Mouse (Mus musculus) fibroblast of lung, adult 2 months (primary cell): ENCODE measurements around the gene Cdv3.
"Not testable (repeated sequence)": the region's sequence is repeated elsewhere in the genome, so short reads cannot be mapped to it uniquely, and the experiment has no call there.

Experiments used
- DNase-seq: peaks from one replicate; pipeline ENCODE4 v3.0.0-alpha.2; 2011; ENCODE audit warnings: low read depth

The Cdv3 gene

GRCm38 (mm10) chr9:103372271-103373010 lies 6.8 kb upstream of the Cdv3 start:
- DNase-seq: no peak

- DNase-seq: no peak
These were observed 4.3 kb upstream of the Cdv3 start for GRCm38 (mm10) chr9:103369951-103370350.

GRCm38 (mm10) chr9:103366356-103366755 lies 716 bp upstream of the Cdv3 start:
- no peak for DNase-seq

GRCm38 (mm10) chr9:103364601-103365289 lies 895 bp downstream of the Cdv3 start:
- DNase-seq: no peak

GRCm38 (mm10) chr9:103363730-103364417 lies 1.8 kb downstream of the Cdv3 start:
- DNase-seq: no peak

- DNase-seq: no peak
These were observed 2.6 kb downstream of the Cdv3 start for GRCm38 (mm10) chr9:103363088-103363487.

GRCm38 (mm10) chr9:103360642-103361041 lies 5.0 kb downstream of the Cdv3 start:
- no peak for DNase-seq

- DNase-seq: no peak
These were observed 7.1 kb downstream of the Cdv3 start for GRCm38 (mm10) chr9:103358545-103358944.

GRCm38 (mm10) chr9:103357893-103358292 lies 7.7 kb downstream of the Cdv3 start:
- no peak for DNase-seq

- DNase-seq: not testable (repeated sequence)
These were observed 12.0 kb downstream of the Cdv3 start for GRCm38 (mm10) chr9:103353500-103354260.

- no peak for DNase-seq
These were observed 16.8 kb downstream of the Cdv3 start for GRCm38 (mm10) chr9:103348791-103349190.

- no peak for DNase-seq
These were observed 17.6 kb downstream of the Cdv3 start for GRCm38 (mm10) chr9:103347996-103348490.

- DNase-seq: no peak
These were observed 18.6 kb downstream of the Cdv3 start for GRCm38 (mm10) chr9:103347045-103347444.

- no peak for DNase-seq
These were observed 28.7 kb downstream of the Cdv3 start for GRCm38 (mm10) chr9:103336912-103337311.

- no peak for DNase-seq
These were observed 33.0 kb downstream of the Cdv3 start for GRCm38 (mm10) chr9:103332663-103333062.

- DNase-seq: no peak
These were observed 39.2 kb downstream of the Cdv3 start for GRCm38 (mm10) chr9:103326449-103326848.

- no peak for DNase-seq
These were observed 41.0 kb downstream of the Cdv3 start for GRCm38 (mm10) chr9:103324678-103325077.

GRCm38 (mm10) chr9:103309832-103310231 lies 55.8 kb downstream of the Cdv3 start:
- DNase-seq: no peak

GRCm38 (mm10) chr9:103305332-103306041 lies 60.2 kb downstream of the Cdv3 start:
- DNase-seq: no peak

- peak; percentile 78 for DNase-seq
These were observed 60.7 kb downstream of the Cdv3 start, which contains the start of the genes 1300017J02Rik and Topbp1 for GRCm38 (mm10) chr9:103304927-103305326. 1300017J02Rik (minus strand) TSS chr9:103305082. Topbp1 (plus strand) TSS chr9:103305215.
